Mouse (Mus musculus) 416B (cell line): ENCODE data around the gene Mnx1.
A peak's percentile ranks its signal among the peaks of the same experiment; 100 is the strongest.

Experiments used
- DNase-seq: peaks from one replicate; pipeline ENCODE4 v3.0.0; 2011; ENCODE audit warnings: low read depth

The Mnx1 gene

GRCm38 (mm10) chr5:29478208-29479197 is at the start of gene Mnx1:
Mnx1 (minus strand) TSS chr5:29478470.
- no peak for DNase-seq

- peak; percentile 29 for DNase-seq
Observed at GRCm38 (mm10) chr5:29516432-29516831, 38.2 kb upstream of the Mnx1 start.

- no peak for DNase-seq
Observed at GRCm38 (mm10) chr5:29515888-29516287, 37.6 kb upstream of the Mnx1 start.

GRCm38 (mm10) chr5:29507013-29507412 is 28.7 kb upstream of the Mnx1 start:
- no peak for DNase-seq

- no peak for DNase-seq
Observed at GRCm38 (mm10) chr5:29487321-29487720, 9.1 kb upstream of the Mnx1 start.

- DNase-seq, result no peak
Observed at GRCm38 (mm10) chr5:29485941-29486320, 7.7 kb upstream of the Mnx1 start.

- no peak for DNase-seq
Observed at GRCm38 (mm10) chr5:29484965-29485940, 7.0 kb upstream of the Mnx1 start.

GRCm38 (mm10) chr5:29483801-29484200 is 5.5 kb upstream of the Mnx1 start:
- no peak for DNase-seq

GRCm38 (mm10) chr5:29479198-29479593 is 926 bp upstream of the Mnx1 start:
- DNase-seq, result no peak

- DNase-seq, result no peak
Observed at GRCm38 (mm10) chr5:29477474-29478207, 629 bp downstream of the Mnx1 start.

GRCm38 (mm10) chr5:29476021-29476420 is 2.2 kb downstream of the Mnx1 start:
- DNase-seq, result no peak

- DNase-seq, result no peak
Observed at GRCm38 (mm10) chr5:29475556-29475955, 2.7 kb downstream of the Mnx1 start.

GRCm38 (mm10) chr5:29475041-29475440 is 3.2 kb downstream of the Mnx1 start:
- no peak for DNase-seq

- DNase-seq, result no peak
Observed at GRCm38 (mm10) chr5:29474246-29474960, 3.9 kb downstream of the Mnx1 start.

GRCm38 (mm10) chr5:29473551-29474245 is 4.6 kb downstream of the Mnx1 start:
- no peak for DNase-seq

- no peak for DNase-seq
Observed at GRCm38 (mm10) chr5:29471855-29472665, 6.2 kb downstream of the Mnx1 start.

- DNase-seq, result no peak
Observed at GRCm38 (mm10) chr5:29471396-29471795, 6.9 kb downstream of the Mnx1 start.

- DNase-seq, result no peak
Observed at GRCm38 (mm10) chr5:29470851-29471394, 7.3 kb downstream of the Mnx1 start.

GRCm38 (mm10) chr5:29470271-29470670 is 8.0 kb downstream of the Mnx1 start:
- DNase-seq, result no peak
